Mouse (Mus musculus): ENCODE data around the gene Cdh11.
A peak's percentile ranks its signal among the peaks of the same experiment; 100 is the strongest.

Cdh11 gene

DNA sequence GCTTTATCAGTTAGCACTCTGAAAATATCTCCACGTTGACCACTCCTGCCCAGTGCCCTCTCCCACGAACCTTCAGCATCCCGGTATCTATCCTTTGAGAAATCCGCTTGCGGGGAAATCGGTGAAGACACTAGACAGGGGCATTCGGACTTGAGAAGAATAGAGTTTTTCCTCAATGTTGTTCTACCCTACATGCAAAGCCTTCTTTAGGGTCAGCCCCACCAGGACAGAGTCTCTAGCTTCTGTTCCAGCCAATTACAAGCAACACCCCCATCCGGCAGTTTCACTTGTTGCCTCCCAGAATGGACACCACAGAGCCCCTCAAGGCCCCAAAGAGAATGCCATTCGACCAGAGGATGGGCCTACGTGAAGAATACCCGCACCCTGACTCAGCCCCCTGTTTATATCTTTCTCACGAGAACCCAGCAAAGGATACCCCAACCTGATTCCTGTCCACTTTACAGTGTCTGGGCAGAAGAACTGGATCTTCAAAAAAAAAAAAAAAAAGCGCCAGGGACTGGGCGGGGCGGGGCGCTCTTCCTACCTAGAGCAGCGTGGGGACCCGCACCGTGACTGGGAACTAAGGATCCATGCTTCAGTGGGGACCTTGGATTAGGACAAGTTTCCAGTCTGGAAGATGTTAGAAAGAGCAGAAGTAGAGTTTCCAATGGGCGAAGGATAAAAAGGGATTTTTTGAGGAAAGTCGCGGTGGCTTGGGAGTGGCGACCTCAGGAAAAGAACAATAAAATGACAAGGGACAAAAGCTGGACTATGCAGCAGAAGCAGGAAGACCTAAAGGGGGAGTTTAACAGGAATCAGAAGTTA lies at the start of gene Cdh11:
Gene Cdh11, minus strand, starts transcription at position 51 of the 825 bp plus-strand sequence.
- peak; percentile 35 for DNase-seq (ENCODE audit: low read depth, low spot score)

DNA sequence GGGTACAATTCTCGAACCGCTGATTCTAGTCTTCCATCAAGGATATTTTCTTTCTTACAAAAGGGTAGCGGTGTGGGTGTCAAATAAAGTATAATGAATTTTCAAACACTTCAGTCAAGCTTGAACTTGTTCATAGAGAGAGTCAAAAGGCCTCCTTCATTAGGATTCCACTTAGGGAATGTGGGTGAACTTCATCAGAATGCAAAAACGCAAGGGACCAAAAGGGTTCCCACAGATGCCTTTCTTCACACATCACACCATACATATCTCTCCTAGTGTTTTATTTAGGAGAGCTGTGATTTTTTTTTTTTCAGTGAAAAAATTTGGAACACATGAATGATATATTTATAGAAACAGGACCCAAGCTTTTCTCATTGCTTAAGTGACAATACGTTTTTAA lies 28.5 kb upstream of the Cdh11 start:
- DNase-seq (ENCODE audit: low read depth, low spot score) = no peak

DNA sequence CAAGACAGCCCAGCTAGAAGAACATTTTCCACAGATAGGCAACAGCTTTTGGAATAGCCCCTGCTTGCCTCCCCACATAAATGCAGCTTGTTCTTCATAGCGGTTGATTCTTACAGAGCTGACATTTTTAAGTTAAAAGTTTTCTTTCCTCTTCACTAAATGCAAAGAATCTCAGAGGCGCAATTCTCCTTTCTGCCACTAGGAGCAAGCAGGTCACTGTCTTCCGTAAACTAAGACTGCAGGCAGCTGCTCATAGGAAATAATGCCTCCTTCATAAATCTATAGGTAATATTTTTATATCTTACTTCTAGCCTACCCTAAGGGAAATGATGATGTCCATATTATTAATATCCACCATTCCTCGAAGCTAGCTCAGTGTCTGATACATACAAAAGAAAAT lies 4.9 kb upstream of the Cdh11 start:
- peak; percentile 43 for DNase-seq (ENCODE audit: low read depth, low spot score)

DNA sequence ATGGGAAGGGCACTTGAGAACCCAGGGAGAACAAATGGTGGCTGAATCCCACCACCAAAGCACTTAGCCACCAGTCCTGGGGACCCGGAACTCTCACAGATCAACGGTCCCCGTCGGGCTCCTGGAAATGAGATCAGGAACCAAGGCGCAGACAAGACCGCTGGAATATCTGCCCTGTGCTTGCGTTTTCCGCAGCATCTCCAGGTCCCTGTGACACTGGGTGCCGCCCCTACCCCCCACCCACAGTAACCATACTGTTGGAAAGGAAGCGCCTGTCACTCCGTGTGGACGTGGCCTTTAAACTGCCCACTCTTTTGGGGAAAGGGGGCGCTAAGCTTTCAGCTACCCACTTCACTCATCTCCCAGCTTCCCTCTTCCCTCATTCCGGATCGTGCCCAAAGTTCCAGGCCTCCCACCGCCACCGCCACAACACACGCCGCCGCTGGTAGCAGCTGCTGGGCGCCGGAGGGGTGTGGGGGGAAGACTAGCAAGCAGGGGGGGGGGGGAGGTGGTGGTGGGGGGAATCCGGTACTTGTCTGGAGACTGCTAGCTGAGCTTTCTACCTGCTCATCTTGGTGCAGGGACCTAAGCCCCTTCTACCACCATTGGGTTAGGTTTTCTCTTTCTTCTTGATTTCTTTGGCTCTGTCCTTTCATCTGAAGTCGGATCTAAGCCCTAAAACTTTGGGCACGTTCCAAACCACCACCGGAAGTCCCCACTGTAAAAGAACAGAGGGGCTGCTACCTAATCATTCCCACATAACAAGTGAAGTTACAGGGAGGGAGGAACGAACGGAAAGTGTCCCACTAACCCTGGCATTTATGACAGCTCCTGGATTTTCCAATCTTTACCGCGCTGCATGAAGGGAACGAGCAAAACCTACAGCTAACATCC lies 1.3 kb upstream of the Cdh11 start:
- DNase-seq (ENCODE audit: low read depth, low spot score) = peak; percentile 33

DNA sequence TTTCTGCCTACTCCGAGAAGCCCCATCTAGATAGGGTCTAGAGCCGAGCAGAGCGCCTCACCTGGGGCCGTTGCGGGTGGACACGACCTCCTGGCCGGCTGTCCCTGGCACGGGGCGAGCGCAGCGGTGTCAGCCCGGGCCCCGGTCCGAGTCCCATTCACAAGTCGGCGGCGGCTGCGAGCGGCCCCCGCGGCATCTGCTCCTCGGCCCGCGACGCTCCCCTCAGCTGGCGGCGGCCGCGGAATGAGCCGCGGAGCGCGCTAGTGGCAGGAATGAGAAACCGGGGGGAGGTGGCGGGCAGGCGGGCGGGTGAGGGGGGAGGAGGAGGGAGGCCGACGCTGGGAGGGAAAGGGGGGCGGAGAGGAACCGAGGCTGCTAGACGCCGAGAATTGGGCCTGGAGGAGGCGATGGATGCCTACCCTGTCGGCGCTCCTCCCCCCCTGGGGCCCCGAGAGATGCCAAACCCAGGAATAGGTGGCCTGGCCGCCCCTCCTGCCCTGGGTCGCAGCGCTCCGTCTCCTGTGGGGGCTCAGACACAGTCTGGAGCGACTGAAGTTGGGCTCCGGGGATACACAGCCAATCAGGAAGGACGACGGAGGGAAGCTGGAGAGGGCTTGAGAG lies 497 bp downstream of the Cdh11 start:
- peak; percentile 87 for DNase-seq (ENCODE audit: low read depth, low spot score)

DNA sequence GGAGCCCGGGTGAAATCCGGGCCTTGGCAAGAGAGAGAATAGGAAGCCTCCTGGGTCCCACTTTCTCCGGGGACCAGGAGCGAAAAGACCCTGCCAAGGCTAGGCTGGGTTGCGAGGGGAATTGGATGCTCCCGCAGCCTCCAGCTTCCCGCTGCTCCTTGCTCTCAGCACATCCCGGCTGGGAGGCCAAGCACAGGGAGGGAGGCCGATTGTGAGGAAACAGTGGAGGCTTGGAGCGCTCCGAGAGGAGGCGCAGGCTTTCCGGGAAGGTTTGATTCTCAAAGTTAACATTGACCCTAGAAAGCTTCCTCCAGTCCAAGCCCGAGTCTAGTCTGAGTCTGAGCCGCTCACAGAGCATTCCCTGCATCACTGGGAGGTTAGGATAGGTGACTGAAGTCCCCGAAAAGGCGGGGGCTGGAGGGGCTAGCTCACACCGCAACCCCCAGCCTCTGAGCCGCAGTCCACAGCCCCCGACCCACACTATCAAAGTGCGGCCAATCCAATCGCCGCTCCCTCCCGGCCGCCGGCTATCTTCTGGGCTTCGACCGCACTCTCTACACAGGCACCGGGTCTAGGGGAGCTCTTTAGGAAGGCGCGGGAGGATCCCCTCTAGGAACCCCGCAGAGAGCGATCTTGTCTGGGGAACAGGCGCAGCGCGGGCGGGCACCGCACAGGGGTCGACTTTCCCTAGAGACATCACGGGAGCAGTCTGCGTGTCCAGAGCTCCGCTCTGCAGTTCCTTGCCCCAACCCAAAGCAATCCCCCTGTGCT lies 1.4 kb downstream of the Cdh11 start:
- DNase-seq (ENCODE audit: low read depth, low spot score) = peak; percentile 29

DNA sequence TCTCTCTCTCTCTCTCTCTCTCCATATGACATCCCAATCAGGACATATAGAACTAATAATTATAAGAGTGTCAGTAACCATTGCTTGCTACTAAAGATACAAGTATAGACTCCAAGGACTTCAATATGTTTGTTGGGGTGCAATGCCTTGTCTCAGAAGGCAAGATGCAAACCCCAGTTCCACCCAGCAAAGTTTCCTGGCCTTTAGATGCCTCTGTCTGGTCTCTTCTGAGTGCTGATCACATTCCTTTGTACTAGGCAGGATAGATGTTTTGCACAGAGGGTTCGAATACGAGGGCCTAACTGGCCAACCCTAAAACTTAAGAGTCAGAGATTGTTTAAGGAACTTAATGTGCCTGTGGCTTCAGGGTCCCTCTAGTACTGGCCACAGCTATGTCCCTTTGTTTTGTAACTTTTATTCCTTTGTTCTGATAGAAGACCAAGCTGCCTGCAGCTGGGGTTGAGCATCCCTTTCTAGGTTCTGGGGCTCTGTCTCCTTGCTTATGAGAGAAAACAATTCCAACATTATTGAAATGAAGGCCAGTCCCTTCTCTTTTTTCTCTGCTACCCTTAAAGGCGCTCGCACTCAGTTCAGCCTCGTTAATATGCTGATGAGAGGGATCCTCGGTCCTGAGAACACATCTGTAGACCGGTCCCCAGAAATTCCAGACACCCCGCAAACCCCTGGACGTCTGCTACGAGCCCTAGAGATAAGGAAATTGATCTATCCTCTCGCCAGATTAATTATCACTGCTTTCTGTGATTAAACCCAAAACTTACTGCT lies 2.5 kb downstream of the Cdh11 start:
- peak; percentile 17 for DNase-seq (ENCODE audit: low read depth, low spot score)

DNA sequence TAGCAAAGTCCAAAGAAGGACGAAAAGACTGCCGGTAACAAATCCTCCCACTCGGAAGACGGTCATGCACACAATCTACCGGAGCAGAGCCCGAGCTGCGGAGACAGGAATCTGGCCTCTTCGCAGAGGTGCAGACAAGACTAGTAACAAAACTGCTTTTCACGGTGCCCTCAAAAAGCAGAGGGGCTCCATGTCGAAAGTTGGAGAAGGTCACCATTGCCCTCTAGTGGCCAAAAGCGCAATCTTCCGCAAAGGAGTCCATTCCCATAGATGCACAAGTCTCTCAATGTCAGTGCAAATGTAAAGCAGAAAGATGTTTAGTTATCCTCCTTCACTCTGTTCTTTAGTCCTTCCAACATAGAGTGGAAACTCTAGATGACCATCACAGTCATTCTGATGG lies 4.5 kb downstream of the Cdh11 start:
- peak; percentile 90 for DNase-seq (ENCODE audit: low read depth, low spot score)

DNA sequence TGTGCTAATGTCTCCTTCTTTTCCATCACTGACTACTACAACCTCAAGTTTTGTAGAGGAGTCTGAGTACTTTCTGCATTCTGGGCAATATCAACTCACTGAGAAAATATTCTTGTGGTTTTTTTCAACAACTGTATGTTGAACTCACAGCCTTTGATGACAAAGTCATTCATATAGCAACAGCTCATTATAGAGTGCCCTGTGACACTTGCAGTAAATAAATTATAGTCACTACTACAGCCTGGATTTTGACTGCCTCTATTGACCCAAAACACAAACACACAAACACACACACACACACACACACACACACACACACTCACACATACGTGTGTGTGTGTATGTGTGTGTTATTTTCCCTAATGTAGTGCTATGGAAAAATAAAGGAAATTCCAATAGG lies 10.8 kb downstream of the Cdh11 start:
- no peak for DNase-seq (ENCODE audit: low read depth, low spot score)

DNA sequence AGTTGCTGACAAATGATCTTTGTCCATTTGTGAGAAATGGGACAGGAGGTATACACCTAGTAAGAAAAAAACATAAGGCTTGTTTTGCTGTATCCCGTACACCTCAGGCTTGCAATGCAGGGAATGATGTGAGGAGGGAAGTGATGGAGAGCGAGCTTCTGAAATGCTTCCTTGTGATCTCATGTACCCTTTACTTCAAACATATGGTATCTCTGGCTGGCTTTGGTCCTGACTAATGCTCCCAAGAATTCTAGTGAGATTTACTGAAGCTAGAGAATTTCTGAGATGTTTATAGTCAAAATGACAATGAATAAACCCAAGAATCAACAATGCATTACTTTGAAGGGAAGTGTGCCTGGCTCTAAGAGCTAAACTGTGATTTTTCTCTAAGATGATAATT lies 14.0 kb downstream of the Cdh11 start:
- DNase-seq (ENCODE audit: low read depth, low spot score) = no peak

DNA sequence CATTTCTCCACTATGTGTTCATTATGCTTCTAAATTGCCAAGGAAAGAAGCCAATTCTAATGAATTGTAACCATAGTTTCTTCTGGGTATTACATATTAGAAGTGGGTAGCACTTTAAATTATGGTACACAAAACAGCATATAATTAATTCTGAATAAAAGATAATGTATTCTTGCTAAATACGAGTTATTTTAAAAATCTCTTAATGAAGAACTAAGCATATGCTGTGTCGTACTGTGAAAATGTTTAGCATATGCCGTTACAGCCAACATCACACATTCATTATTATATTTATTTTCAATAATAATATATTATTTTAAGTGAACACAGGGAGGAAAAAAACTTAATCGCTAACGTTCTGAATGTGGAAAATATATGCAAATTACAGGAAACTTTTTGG lies 31.6 kb downstream of the Cdh11 start:
- no peak for DNase-seq (ENCODE audit: low read depth, low spot score)

DNA sequence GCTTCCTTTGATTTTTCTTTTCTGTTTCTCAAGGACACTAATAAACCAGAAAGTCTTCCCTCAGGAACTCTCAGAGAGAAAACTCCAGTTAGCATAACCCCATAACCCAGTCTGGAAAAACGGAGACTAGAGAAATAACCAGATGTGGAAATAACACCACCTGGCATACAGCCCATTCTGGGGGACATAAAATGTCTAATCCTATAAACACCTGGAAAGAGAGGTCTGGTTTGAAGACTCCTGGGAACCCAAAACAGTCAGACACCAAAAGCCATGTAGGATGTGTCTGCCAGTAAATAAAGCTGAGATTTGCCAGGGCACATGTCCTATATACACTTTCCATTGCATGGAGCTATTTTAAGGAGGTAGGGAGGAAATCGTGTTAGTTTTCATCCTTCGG lies 42.5 kb downstream of the Cdh11 start:
- peak; percentile 42 for DNase-seq (ENCODE audit: low read depth, low spot score)

DNA sequence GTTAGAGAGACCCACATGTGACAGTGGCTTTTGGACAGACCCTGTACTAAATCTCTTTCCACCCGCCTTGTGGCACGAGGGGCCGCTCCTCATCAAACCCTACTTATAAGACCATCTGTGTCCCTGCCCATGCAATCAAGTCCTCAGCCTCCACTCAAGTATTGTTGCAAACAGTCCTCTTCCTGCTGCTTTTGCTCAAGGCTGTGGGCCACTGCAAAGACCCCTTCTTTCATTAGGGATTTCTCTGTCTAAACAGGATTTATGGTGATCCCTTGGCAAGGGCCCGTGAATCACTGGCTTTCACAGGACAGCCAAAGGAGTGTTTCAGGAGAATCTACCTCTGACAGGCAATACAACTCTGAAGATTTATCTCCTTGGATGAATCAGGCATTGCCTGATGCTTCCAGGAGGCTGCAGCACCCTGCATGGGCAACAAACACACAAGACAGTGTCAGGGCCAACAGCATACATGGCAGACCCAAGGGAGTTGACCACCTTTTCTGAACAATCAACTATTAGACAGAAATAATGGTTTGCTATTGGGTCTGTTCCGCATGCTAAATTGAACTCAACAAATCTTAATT lies 43.3 kb downstream of the Cdh11 start:
- DNase-seq (ENCODE audit: low read depth, low spot score) = no peak

DNA sequence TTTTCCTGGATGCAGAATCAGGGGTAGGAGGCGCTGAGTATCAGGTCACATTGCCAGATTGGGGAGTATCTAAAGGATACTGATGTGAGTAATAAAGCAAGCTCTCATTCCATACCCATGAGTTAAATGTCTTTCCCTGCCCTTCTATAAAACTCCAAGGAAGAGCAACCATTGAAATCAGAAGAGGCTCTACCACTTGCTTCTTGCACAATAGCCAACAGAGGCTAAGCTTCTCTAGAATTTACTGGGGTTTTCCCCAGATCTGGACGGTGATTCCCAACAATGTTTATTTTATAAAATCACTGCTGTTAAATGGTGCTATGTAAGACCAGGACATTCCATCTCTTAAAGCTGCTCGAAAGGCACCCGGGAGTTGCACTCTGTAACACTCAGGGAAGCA lies 44.5 kb downstream of the Cdh11 start:
- no peak for DNase-seq (ENCODE audit: low read depth, low spot score)

DNA sequence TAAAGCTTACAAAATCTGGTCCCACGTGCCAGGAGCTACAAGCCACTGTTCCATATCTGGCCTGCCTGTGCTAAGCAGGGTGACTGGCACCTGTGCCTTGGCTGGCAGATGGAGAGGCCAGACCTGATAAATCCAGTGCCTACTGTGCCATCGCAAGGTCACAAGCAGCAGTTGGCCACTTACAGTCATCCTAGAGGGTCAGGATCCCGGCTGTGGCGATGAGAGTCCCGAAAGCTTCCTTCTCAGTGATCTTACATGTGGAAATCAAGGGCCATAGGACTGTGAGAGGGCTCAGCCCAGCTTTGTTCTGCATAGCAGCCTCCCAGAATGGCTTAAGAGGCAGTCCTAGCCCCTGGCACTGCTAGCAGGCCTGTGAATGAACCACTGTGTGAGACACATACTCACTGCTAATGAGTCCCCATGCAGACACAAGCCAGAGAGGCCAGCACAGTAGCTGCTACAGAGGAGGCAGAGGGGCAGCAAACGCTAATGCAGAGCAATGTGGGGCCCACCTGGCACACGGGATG lies 46.4 kb downstream of the Cdh11 start:
- no peak for DNase-seq (ENCODE audit: low read depth, low spot score)

DNA sequence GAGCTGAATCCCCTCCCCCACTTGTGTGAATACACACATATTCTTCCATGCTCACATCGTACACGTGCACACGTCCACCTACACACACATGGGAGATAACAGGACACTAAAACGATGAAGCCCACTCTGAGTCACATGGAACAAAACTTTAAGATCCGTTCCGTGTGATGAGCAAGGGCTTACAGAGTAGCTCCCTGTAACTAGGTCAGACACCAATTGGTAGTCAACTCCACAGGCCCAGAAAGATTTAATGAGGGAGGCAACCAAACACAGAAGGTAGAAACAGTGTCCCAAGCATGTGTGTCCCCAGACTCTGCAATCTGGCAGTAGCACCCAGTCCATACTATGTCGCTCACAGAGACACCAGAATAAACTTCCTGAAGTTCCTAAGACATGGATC lies 47.0 kb downstream of the Cdh11 start:
- no peak for DNase-seq (ENCODE audit: low read depth, low spot score)

DNA sequence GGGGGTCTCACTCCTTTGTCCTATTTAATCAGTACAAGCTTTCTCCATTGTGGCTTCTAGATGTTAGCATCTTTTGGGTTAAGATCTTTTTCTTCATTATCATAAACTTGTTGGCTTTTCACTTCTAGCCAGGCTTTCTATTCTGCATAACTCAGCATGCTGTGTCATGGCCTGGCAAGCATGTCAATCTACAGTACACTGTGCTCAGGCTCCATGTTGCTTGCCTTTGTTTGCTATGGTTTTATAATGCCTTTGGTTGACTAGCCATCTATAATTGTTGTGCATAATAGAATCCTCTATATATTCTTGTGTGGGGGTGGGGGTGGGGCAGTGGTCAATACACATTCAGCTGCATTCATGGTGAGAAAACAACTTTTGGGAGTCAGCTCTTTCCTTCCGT lies 51.0 kb downstream of the Cdh11 start:
- DNase-seq (ENCODE audit: low read depth, low spot score) = no peak

DNA sequence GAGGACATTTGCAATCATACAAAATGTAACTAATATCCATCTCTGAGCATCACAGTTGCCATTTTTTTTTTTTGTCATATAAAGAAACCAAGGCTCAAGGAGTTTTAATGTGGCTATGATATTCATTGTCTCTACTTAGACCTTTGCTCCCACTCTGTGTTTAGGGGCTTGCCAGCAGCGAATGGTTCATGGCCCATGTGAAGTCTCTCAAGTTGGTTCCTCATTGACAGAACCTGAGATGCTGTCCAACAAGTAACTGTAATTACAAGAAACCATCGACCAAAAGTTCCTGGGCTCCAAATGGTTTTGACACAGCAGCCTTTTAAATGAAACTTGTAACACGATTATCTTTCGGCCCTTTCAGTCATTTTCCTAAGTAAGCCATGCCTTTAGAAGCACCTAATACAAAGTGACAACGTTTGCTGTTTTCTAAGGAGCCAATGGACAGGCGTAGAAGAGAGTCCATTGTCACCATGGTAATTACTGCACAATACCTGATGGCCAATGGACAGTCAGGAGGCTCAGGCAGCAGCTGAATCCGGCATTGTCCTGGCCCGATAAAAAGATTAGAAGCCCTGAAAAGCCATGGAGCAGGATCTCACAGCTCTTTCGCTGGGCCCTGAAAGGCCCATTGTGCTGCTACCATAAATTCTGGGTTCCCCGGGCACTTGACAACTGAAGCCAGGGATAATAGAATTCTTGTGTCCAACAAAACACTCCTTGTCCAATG lies 59.1 kb downstream of the Cdh11 start:
- no peak for DNase-seq (ENCODE audit: low read depth, low spot score)

DNA sequence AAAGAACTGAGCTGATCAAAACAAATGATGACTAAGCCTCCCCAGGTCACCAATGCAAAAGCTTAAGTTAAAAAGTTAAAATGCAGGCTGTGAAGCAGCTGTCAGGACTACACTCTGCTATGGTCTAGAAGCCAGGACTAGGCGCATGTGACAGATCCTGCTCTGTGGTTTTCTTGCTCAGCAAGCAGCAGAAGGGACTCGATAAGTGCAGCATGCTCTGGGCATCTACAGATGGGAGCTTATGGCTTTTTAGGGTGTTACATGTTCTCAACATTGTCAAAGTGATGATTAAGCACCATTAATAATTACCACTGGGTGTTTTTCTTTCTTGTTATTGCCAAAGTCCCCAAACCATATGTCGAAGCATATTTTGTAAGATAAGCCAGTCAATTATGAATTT lies 59.9 kb downstream of the Cdh11 start:
- no peak for DNase-seq (ENCODE audit: low read depth, low spot score)

All from forelimb bud, embryonic 11.5 days (tissue).